Mouse (Mus musculus) right cerebral cortex, postnatal 10 days (tissue): ENCODE data around the gene Hes5.
A peak's percentile ranks its signal among the peaks of the same experiment; 100 is the strongest.

Experiments used
- DNase-seq, 2 experiments: peaks; one replicate each; pipeline ENCODE4 v3.0.0; 2021; ENCODE audit warnings: low spot score in 2 of 2

The Hes5 gene

GRCm38 (mm10) chr4:155011312-155012025, 50.7 kb downstream of the Hes5 start:
- peak in 1 of 2 experiments; percentile 61 for DNase-seq
